In genomic region chr5:33377801-33378301, GRCm38 (mm10) we compare ENCODE assay signal across 8 mouse cellular contexts. TPM values are rescaled to one million over a fixed set of nuclear protein-coding genes. Genes with fewer than 3 reads are reported as not detected.
DNase-seq lines count a peak whose midpoint lies in the region; ATAC-seq and TF ChIP-seq lines count a peak whose summit lies in the region.

No protein-coding gene starts in this region.

- H3K4me2 ChIP-seq in heart, embryonic 13.5 days: peak overlapping the region; percentile 96
- H3K4me2 ChIP-seq in embryonic facial prominence, embryonic 11.5 days (ENCODE audit: low read depth, low read length): peak overlapping the region; percentile 81
- H3K4me2 ChIP-seq in hindbrain, embryonic 16.5 days (ENCODE audit: low read length): peak overlapping the region; percentile 97
- H3K4me2 ChIP-seq in lung, embryonic 14.5 days: peak overlapping the region; percentile 89

- no peaks in the 10 kb centered on the region for H3K9me3 ChIP-seq in heart, embryonic 13.5 days
- H3K9me3 ChIP-seq in embryonic facial prominence, embryonic 11.5 days (replicated peaks; ENCODE audit: control insufficient read depth, low read length): no peaks in the 10 kb centered on the region
- no peaks in the 10 kb centered on the region for H3K9me3 ChIP-seq in hindbrain, embryonic 16.5 days (ENCODE audit: control insufficient read depth, low read length)
- H3K9me3 ChIP-seq in lung, embryonic 14.5 days (ENCODE audit: low read depth, low read length): no peaks in the 10 kb centered on the region

- H3K27ac ChIP-seq in heart, embryonic 13.5 days (replicated peaks): peak overlapping the region; percentile 97
- H3K27ac ChIP-seq in embryonic facial prominence, embryonic 11.5 days (replicated peaks; ENCODE audit: low read depth, low read length): peak overlapping the region; percentile 89
- H3K27ac ChIP-seq in hindbrain, embryonic 16.5 days (ENCODE audit: low read depth, low read length): peak overlapping the region; percentile 88
- H3K27ac ChIP-seq in lung, embryonic 14.5 days (ENCODE audit: low read depth): peak overlapping the region; percentile 84

- H3K4me1 ChIP-seq in heart, embryonic 13.5 days: peaks cover 17% of the 10 kb centered on the region
- H3K4me1 ChIP-seq in embryonic facial prominence, embryonic 11.5 days (ENCODE audit: control insufficient read depth, insufficient read depth, low read length): peaks cover 2% of the 10 kb centered on the region; the same call in 1 of the 2 replicates
- peaks cover 11% of the 10 kb centered on the region for H3K4me1 ChIP-seq in hindbrain, embryonic 16.5 days (ENCODE audit: control insufficient read depth, insufficient read depth, low read depth, low read length)
- 0 out of 2 replicates have a peak, but pooled peaks cover 3% of the 10 kb centered on the region for H3K4me1 ChIP-seq in lung, embryonic 14.5 days (ENCODE audit: insufficient read depth)

- H3K36me3 ChIP-seq in heart, embryonic 13.5 days: peaks cover 42% of the 10 kb centered on the region
- H3K36me3 ChIP-seq in embryonic facial prominence, embryonic 11.5 days (replicated peaks; ENCODE audit: control insufficient read depth, insufficient read depth, low read depth, low read length): peaks cover under 1% of the 10 kb centered on the region; the same call in 1 of the 2 replicates
- H3K36me3 ChIP-seq in hindbrain, embryonic 16.5 days (ENCODE audit: control insufficient read depth, insufficient read depth, low read length): peaks cover 8% of the 10 kb centered on the region
- peaks cover 12% of the 10 kb centered on the region for H3K36me3 ChIP-seq in lung, embryonic 14.5 days (ENCODE audit: insufficient read depth)

- no peak; the same call in 1 of the 2 replicates for ATAC-seq in heart, embryonic 13.5 days (ENCODE audit: extremely low read depth, insufficient number of reproducible peaks, low FRiP score, low TSS enrichment)
- peak; percentile 25 for ATAC-seq in embryonic facial prominence, embryonic 11.5 days (replicated peaks; ENCODE audit: insufficient number of reproducible peaks, low FRiP score, low TSS enrichment, low read depth)
- ATAC-seq in hindbrain, embryonic 16.5 days: peak; percentile 55; the same call in 1 of the 2 replicates
- ATAC-seq in lung, embryonic 14.5 days (ENCODE audit: insufficient read depth): no peak

- no peak for TF ChIP-seq CTCF in lung, embryonic 14.5 days (IDR thresholded peaks at IDR 0.05; ENCODE audit: low read depth)

- peak overlapping the region; percentile 69 for H3K4me3 ChIP-seq in heart, embryonic 13.5 days
- H3K4me3 ChIP-seq in embryonic facial prominence, embryonic 11.5 days (ENCODE audit: low read depth, low read length): peak overlapping the region; percentile 59
- H3K4me3 ChIP-seq in hindbrain, embryonic 16.5 days (ENCODE audit: low read length): peak overlapping the region; percentile 74
- peak overlapping the region; percentile 63 for H3K4me3 ChIP-seq in lung, embryonic 14.5 days (ENCODE audit: low read depth, low read length)

- 1% methylated on average over 21 of the region's 21 CpGs for WGBS in heart, embryonic 13.5 days
- WGBS in embryonic facial prominence, embryonic 11.5 days: 2% methylated on average over 21 of the region's 21 CpGs
- WGBS in hindbrain, embryonic 16.5 days: 1% methylated on average over 21 of the region's 21 CpGs
- WGBS in lung, embryonic 14.5 days: under 1% methylated on average over 21 of the region's 21 CpGs

- no peaks in the 10 kb centered on the region for H3K27me3 ChIP-seq in heart, embryonic 13.5 days (replicated peaks)
- H3K27me3 ChIP-seq in embryonic facial prominence, embryonic 11.5 days (ENCODE audit: control insufficient read depth, insufficient read depth, low read length): no peaks in the 10 kb centered on the region
- no peaks in the 10 kb centered on the region for H3K27me3 ChIP-seq in hindbrain, embryonic 16.5 days (replicated peaks; ENCODE audit: control insufficient read depth, insufficient read depth, low read length)
- no peaks in the 10 kb centered on the region for H3K27me3 ChIP-seq in lung, embryonic 14.5 days (ENCODE audit: insufficient read depth, low read length)

- DNase-seq in heart, adult 9 months (ENCODE audit: low spot score in 2 of 2): no peak
- peak; percentile 25 for DNase-seq in ES-CJ7 (ENCODE audit: low read depth, low spot score)
- DNase-seq in embryonic facial prominence, embryonic 11.5 days (ENCODE audit: low spot score): peak; percentile 51
- peak; percentile 59 for DNase-seq in lung, embryonic 14.5 days
- peak; percentile 44 for DNase-seq in right cerebral cortex, postnatal 4 days
- DNase-seq in ovary, postnatal 14 days (ENCODE audit: low spot score): no peak

- H3K9ac ChIP-seq in heart, embryonic 13.5 days: peak overlapping the region; percentile 88
- peak overlapping the region; percentile 75 for H3K9ac ChIP-seq in embryonic facial prominence, embryonic 11.5 days (replicated peaks; ENCODE audit: low read length)
- peak overlapping the region; percentile 91 for H3K9ac ChIP-seq in hindbrain, embryonic 16.5 days (ENCODE audit: low read depth, low read length)
- H3K9ac ChIP-seq in lung, embryonic 14.5 days: peak overlapping the region; percentile 60

RNA-seq across cellular contexts. Expression of gene Uvssa, which starts 0.5 kb away (rescaled TPM):
- 3.9 and 4.0 TPM in 2 replicates for polyA plus RNA-seq in heart, embryonic 13.5 days (2015; fragmentation: Nextera tagmentation; extraction: Ambion mirVana)
- polyA plus RNA-seq in embryonic facial prominence, embryonic 11.5 days (2014; fragmentation: Nextera tagmentation; extraction: Ambion mirVana): 6.4 and 7.3 TPM in 2 replicates
- 6.2 and 6.7 TPM in 2 replicates for polyA plus RNA-seq in hindbrain, embryonic 16.5 days (2015; fragmentation: Nextera tagmentation; extraction: Ambion mirVana)
- polyA plus RNA-seq in lung, embryonic 14.5 days (2014; fragmentation: Nextera tagmentation; extraction: Ambion mirVana): 8.2 and 8.4 TPM in 2 replicates

RNA-seq across cellular contexts. Expression of gene Maea, which starts 42.5 kb away (rescaled TPM):
- polyA plus RNA-seq in heart, embryonic 13.5 days (2015; fragmentation: Nextera tagmentation; extraction: Ambion mirVana): 121 and 135 TPM in 2 replicates
- polyA plus RNA-seq in embryonic facial prominence, embryonic 11.5 days (2014; fragmentation: Nextera tagmentation; extraction: Ambion mirVana): 136 and 144 TPM in 2 replicates
- polyA plus RNA-seq in hindbrain, embryonic 16.5 days (2015; fragmentation: Nextera tagmentation; extraction: Ambion mirVana): 136 and 142 TPM in 2 replicates
- 125 and 127 TPM in 2 replicates for polyA plus RNA-seq in lung, embryonic 14.5 days (2014; fragmentation: Nextera tagmentation; extraction: Ambion mirVana)

RNA-seq across cellular contexts. Expression of gene Nkx1-1, which starts 55.9 kb away (rescaled TPM):
- not detected in 2 replicates for polyA plus RNA-seq in heart, embryonic 13.5 days (2015; fragmentation: Nextera tagmentation; extraction: Ambion mirVana)
- polyA plus RNA-seq in embryonic facial prominence, embryonic 11.5 days (2014; fragmentation: Nextera tagmentation; extraction: Ambion mirVana): 0.17 and 0.18 TPM in 2 replicates
- polyA plus RNA-seq in hindbrain, embryonic 16.5 days (2015; fragmentation: Nextera tagmentation; extraction: Ambion mirVana): 0.47 TPM in 1 of 2 replicates, not detected in the other
- polyA plus RNA-seq in lung, embryonic 14.5 days (2014; fragmentation: Nextera tagmentation; extraction: Ambion mirVana): not detected in 2 replicates

Comparison
In these comparisons a context has a peak if more than half of its experiments do, and no peak if none do; other contexts are left out.
1. ATAC-seq: peak in embryonic facial prominence, embryonic 11.5 days (single experiment) and hindbrain, embryonic 16.5 days (single experiment); none in heart, embryonic 13.5 days (single experiment) and lung, embryonic 14.5 days (single experiment).
2. DNase-seq: peak in ES-CJ7 (single experiment), embryonic facial prominence, embryonic 11.5 days (single experiment), lung, embryonic 14.5 days (single experiment) and right cerebral cortex, postnatal 4 days (single experiment); none in heart, adult 9 months (0 of 2) and ovary, postnatal 14 days (single experiment).
3. Peak in every context shown above with its lines, with median percentiles within 50 percentile points of each other: H3K27ac ChIP-seq, H3K4me2 ChIP-seq, H3K4me3 ChIP-seq and H3K9ac ChIP-seq.